In genomic region chr12:8472051-8472450, GRCm38 (mm10) we compare ENCODE assay signal across 14 mouse cellular contexts.
"Had no signal": no experiment of that assay in that cellular context is flagged by ENCODE, and none has a peak within 500 bp of the region (broad histone marks: within the 10 kb centered on the region; RNA-seq: fewer than 3 reads in every experiment).

No protein-coding gene starts in this region.

- DNase-seq: retina, postnatal 1 day; right cerebral cortex, adult 18-20 months; right cerebral cortex, postnatal 25 days; spleen, adult 18-20 months; thymus, adult 18-20 months; thymus, adult 2 months; thymus, postnatal 14 days; thymus, postnatal 25 days; thymus, postnatal 36 days; thymus, postnatal 4 days had no signal

- H3K27me3 ChIP-seq: neural tube, embryonic 12.5 days; neural tube, embryonic 13.5 days; neural tube, embryonic 15.5 days; stomach, embryonic 15.5 days had no signal

- H3K9me3 ChIP-seq: neural tube, embryonic 12.5 days; neural tube, embryonic 13.5 days; neural tube, embryonic 15.5 days; stomach, embryonic 15.5 days had no signal

- H3K36me3 ChIP-seq: neural tube, embryonic 12.5 days; neural tube, embryonic 13.5 days; neural tube, embryonic 15.5 days; stomach, embryonic 15.5 days had no signal

- H3K9ac ChIP-seq: neural tube, embryonic 12.5 days; neural tube, embryonic 13.5 days; neural tube, embryonic 15.5 days; stomach, embryonic 15.5 days had no signal

- H3K4me2 ChIP-seq: neural tube, embryonic 12.5 days; neural tube, embryonic 13.5 days; neural tube, embryonic 15.5 days; stomach, embryonic 15.5 days had no signal

- H3K4me3 ChIP-seq: neural tube, embryonic 12.5 days; neural tube, embryonic 13.5 days; neural tube, embryonic 15.5 days; stomach, embryonic 15.5 days had no signal

- H3K27ac ChIP-seq: neural tube, embryonic 12.5 days; neural tube, embryonic 13.5 days had no signal
